Mouse (Mus musculus): ENCODE data around the gene Fcrlb.

DNA sequence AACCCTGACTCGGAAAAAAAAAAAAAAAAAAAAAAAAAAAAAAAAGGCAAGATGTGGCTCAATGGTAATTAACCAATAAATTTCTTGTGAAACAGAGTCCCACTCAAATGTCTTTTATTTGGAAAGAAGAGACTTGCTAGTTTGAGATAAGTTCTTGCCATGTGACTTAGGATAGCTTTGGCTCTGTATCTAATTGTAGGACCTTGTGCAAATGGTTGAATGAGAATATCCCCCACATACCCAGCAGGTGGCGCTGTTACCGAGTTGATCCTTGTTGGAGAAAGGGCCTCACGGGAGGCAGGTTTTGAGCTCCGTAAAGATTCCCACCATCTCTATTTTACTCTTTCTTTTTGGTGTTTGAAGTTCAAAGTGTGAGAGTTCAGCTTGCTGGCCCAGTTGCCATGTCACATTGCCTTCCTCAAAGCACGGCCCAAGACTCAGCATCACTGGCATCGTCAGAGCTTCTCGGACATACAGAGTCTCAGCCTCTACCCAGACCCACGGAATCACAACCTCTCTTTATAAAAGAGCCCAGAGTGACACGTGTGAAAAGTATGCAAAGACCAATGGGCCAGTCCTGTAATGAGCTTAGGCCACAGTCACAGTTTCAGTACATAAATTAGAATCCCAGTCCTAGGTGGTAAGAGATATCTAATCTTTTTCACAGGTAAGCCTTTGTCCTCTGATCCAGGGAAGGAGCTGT lies 11.1 kb downstream of the Fcrlb start:
- TF ChIP-seq CTCF (IDR thresholded peaks at IDR 0.05; ENCODE audit: borderline replicate concordance, insufficient read depth, low read depth, low read length) (peak; percentile 77), POLR2A (IDR thresholded peaks at IDR 0.05; ENCODE audit: borderline replicate concordance, insufficient read depth, low read length) (no peak)

Measured in cerebellum, adult 2 months (tissue).